Mouse (Mus musculus): ENCODE data around the gene Ptger1. TPM values are rescaled to one million over a fixed set of nuclear protein-coding genes. Genes with fewer than 3 reads are reported as not detected.

The Ptger1 gene
- polyA plus RNA-seq, 1 experiment: 0.16 TPM

- Histone ChIP-seq H3K4me3 (ENCODE audit: insufficient read depth, low read length) (no peak overlapping the region), H3K4me1 (ENCODE audit: control insufficient read depth, insufficient read depth, low read length) (peaks cover 4% of the 10 kb centered on the region), H3K27ac (ENCODE audit: insufficient read depth, low read depth, low read length) (no peak overlapping the region)
- TF ChIP-seq POLR2A (IDR thresholded peaks at IDR 0.05; ENCODE audit: borderline replicate concordance, low read depth, low read length) (no peak), CTCF (IDR thresholded peaks at IDR 0.05; ENCODE audit: low read depth, low read length) (no peak)
Measured at GRCm38 (mm10) chr8:83667526-83667925, 1.0 kb downstream of the Ptger1 start.

- no peak overlapping the region for H3K4me3 ChIP-seq (ENCODE audit: insufficient read depth, low read length)
- TF ChIP-seq CTCF (IDR thresholded peaks at IDR 0.05; ENCODE audit: low read depth, low read length) (0 out of 2 replicates have a peak, but pooled peaks have one; percentile 11), POLR2A (IDR thresholded peaks at IDR 0.05; ENCODE audit: borderline replicate concordance, low read depth, low read length) (no peak)
- H3K4me1 ChIP-seq (ENCODE audit: control insufficient read depth, insufficient read depth, low read length): no peaks in the 10 kb centered on the region
- H3K27ac ChIP-seq (ENCODE audit: insufficient read depth, low read depth, low read length): no peak overlapping the region
Measured at GRCm38 (mm10) chr8:83668010-83668916, 1.8 kb downstream of the Ptger1 start.

- Histone ChIP-seq H3K4me3 (ENCODE audit: insufficient read depth, low read length) (no peak overlapping the region), H3K4me1 (ENCODE audit: control insufficient read depth, insufficient read depth, low read length) (no peaks in the 10 kb centered on the region), H3K27ac (ENCODE audit: insufficient read depth, low read depth, low read length) (no peak overlapping the region)
- TF ChIP-seq POLR2A (IDR thresholded peaks at IDR 0.05; ENCODE audit: borderline replicate concordance, low read depth, low read length) (no peak), CTCF (IDR thresholded peaks at IDR 0.05; ENCODE audit: low read depth, low read length) (no peak)
Measured at GRCm38 (mm10) chr8:83669013-83669412, 2.5 kb downstream of the Ptger1 start.

- TF ChIP-seq POLR2A (IDR thresholded peaks at IDR 0.05; ENCODE audit: borderline replicate concordance, low read depth, low read length) (no peak), CTCF (IDR thresholded peaks at IDR 0.05; ENCODE audit: low read depth, low read length) (0 out of 2 replicates have a peak, but pooled peaks have one; percentile 9)
- Histone ChIP-seq H3K27ac (ENCODE audit: insufficient read depth, low read depth, low read length) (no peak overlapping the region), H3K4me1 (ENCODE audit: control insufficient read depth, insufficient read depth, low read length) (no peaks in the 10 kb centered on the region), H3K4me3 (ENCODE audit: insufficient read depth, low read length) (no peak overlapping the region)
Measured at GRCm38 (mm10) chr8:83672936-83673335, 6.5 kb downstream of the Ptger1 start.

- no peak overlapping the region for H3K27ac ChIP-seq (ENCODE audit: insufficient read depth, low read depth, low read length)
- H3K4me1 ChIP-seq (ENCODE audit: control insufficient read depth, insufficient read depth, low read length): no peaks in the 10 kb centered on the region
- TF ChIP-seq POLR2A (IDR thresholded peaks at IDR 0.05; ENCODE audit: borderline replicate concordance, low read depth, low read length) (no peak), CTCF (IDR thresholded peaks at IDR 0.05; ENCODE audit: low read depth, low read length) (no peak)
- H3K4me3 ChIP-seq (ENCODE audit: insufficient read depth, low read length): no peak overlapping the region
Measured at GRCm38 (mm10) chr8:83674497-83674896, 8.0 kb downstream of the Ptger1 start.

GRCm38 (mm10) chr8:83679866-83680265, 13.4 kb downstream of the Ptger1 start:
- H3K4me1 ChIP-seq (ENCODE audit: control insufficient read depth, insufficient read depth, low read length): no peaks in the 10 kb centered on the region
- TF ChIP-seq POLR2A (IDR thresholded peaks at IDR 0.05; ENCODE audit: borderline replicate concordance, low read depth, low read length) (no peak), CTCF (IDR thresholded peaks at IDR 0.05; ENCODE audit: low read depth, low read length) (no peak)
- H3K27ac ChIP-seq (ENCODE audit: insufficient read depth, low read depth, low read length): no peak overlapping the region
- no peak overlapping the region for H3K4me3 ChIP-seq (ENCODE audit: insufficient read depth, low read length)

GRCm38 (mm10) chr8:83680603-83681002, 14.1 kb downstream of the Ptger1 start:
- H3K4me1 ChIP-seq (ENCODE audit: control insufficient read depth, insufficient read depth, low read length): no peaks in the 10 kb centered on the region
- TF ChIP-seq POLR2A (IDR thresholded peaks at IDR 0.05; ENCODE audit: borderline replicate concordance, low read depth, low read length): no peak
- TF ChIP-seq CTCF (IDR thresholded peaks at IDR 0.05; ENCODE audit: low read depth, low read length): no peak
- no peak overlapping the region for H3K27ac ChIP-seq (ENCODE audit: insufficient read depth, low read depth, low read length)
- H3K4me3 ChIP-seq (ENCODE audit: insufficient read depth, low read length): no peak overlapping the region

- Histone ChIP-seq H3K27ac (ENCODE audit: insufficient read depth, low read depth, low read length) (no peak overlapping the region), H3K4me3 (ENCODE audit: insufficient read depth, low read length) (no peak overlapping the region), H3K4me1 (ENCODE audit: control insufficient read depth, insufficient read depth, low read length) (no peaks in the 10 kb centered on the region)
- TF ChIP-seq CTCF (IDR thresholded peaks at IDR 0.05; ENCODE audit: low read depth, low read length) (no peak), POLR2A (IDR thresholded peaks at IDR 0.05; ENCODE audit: borderline replicate concordance, low read depth, low read length) (no peak)
Measured at GRCm38 (mm10) chr8:83681099-83681498, 14.6 kb downstream of the Ptger1 start.

- TF ChIP-seq POLR2A (IDR thresholded peaks at IDR 0.05; ENCODE audit: borderline replicate concordance, low read depth, low read length) (no peak), CTCF (IDR thresholded peaks at IDR 0.05; ENCODE audit: low read depth, low read length) (no peak)
- no peak overlapping the region for H3K27ac ChIP-seq (ENCODE audit: insufficient read depth, low read depth, low read length)
- H3K4me3 ChIP-seq (ENCODE audit: insufficient read depth, low read length): no peak overlapping the region
- no peaks in the 10 kb centered on the region; the same call in 1 of the 2 replicates for H3K4me1 ChIP-seq (ENCODE audit: control insufficient read depth, insufficient read depth, low read length)
Measured at GRCm38 (mm10) chr8:83684517-83684916, 18.0 kb downstream of the Ptger1 start.

GRCm38 (mm10) chr8:83689264-83689663, 22.8 kb downstream of the Ptger1 start:
- peaks cover 12% of the 10 kb centered on the region for H3K4me1 ChIP-seq (ENCODE audit: control insufficient read depth, insufficient read depth, low read length)
- H3K4me3 ChIP-seq (ENCODE audit: insufficient read depth, low read length): no peak overlapping the region
- H3K27ac ChIP-seq (ENCODE audit: insufficient read depth, low read depth, low read length): no peak overlapping the region
- TF ChIP-seq POLR2A (IDR thresholded peaks at IDR 0.05; ENCODE audit: borderline replicate concordance, low read depth, low read length) (no peak), CTCF (IDR thresholded peaks at IDR 0.05; ENCODE audit: low read depth, low read length) (no peak)
